Mouse (Mus musculus): ENCODE data around the gene Pla2g4a.

Gene Pla2g4a

GRCm38 (mm10) chr1:149960734-149961424 is at the start of gene Pla2g4a:
Pla2g4a (minus strand) TSS chr1:149961290.
- peak; percentile 43 for DNase-seq (ENCODE audit: low read depth, low spot score)

GRCm38 (mm10) chr1:150010629-150010979 is 49.5 kb upstream of the Pla2g4a start:
- DNase-seq (ENCODE audit: low read depth, low spot score) = no peak

GRCm38 (mm10) chr1:150009968-150010628 is 49.0 kb upstream of the Pla2g4a start:
- DNase-seq (ENCODE audit: low read depth, low spot score) = peak; percentile 64

DNA sequence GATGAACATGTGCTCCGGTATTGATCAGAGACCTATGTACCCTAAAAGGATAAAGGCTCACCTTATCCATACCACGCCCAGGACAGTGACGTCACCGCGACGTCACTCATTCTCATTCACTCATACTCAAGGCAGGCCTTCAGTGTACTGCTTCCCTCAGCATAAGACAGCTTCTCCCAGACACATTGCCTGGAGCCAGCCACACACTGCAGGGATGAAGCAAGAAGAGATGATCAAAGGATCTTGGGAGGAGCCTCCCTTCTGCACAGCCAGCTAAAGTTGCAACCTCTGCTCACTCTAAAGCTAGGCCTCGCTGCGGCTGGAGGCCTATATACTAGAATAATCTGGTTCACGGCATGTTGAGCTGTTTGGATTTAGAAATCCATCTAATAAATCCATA is 48.0 kb upstream of the Pla2g4a start:
- DNase-seq (ENCODE audit: low read depth, low spot score) = peak; percentile 7

GRCm38 (mm10) chr1:149975626-149976025 is 14.5 kb upstream of the Pla2g4a start:
- no peak for DNase-seq (ENCODE audit: low read depth, low spot score)

DNA sequence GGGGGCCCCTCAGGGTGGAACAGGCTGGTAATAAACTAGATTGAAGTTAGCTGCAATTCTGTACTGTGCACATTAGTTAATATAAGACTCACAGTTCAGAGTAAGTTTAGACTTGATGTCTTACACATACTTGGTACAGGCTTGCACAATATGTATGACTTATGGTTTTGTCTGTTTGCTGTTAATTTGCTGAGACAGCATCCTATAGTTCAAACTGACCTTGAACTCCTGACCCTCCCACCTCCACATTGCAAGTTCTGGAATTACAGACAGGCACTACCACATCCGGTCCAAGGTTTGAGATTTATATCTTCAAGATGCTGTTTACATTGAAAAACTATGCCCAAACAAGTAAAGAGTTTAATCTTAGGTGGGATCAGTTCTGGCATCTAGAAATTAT is 4.7 kb upstream of the Pla2g4a start:
- DNase-seq (ENCODE audit: low read depth, low spot score) = no peak

DNA sequence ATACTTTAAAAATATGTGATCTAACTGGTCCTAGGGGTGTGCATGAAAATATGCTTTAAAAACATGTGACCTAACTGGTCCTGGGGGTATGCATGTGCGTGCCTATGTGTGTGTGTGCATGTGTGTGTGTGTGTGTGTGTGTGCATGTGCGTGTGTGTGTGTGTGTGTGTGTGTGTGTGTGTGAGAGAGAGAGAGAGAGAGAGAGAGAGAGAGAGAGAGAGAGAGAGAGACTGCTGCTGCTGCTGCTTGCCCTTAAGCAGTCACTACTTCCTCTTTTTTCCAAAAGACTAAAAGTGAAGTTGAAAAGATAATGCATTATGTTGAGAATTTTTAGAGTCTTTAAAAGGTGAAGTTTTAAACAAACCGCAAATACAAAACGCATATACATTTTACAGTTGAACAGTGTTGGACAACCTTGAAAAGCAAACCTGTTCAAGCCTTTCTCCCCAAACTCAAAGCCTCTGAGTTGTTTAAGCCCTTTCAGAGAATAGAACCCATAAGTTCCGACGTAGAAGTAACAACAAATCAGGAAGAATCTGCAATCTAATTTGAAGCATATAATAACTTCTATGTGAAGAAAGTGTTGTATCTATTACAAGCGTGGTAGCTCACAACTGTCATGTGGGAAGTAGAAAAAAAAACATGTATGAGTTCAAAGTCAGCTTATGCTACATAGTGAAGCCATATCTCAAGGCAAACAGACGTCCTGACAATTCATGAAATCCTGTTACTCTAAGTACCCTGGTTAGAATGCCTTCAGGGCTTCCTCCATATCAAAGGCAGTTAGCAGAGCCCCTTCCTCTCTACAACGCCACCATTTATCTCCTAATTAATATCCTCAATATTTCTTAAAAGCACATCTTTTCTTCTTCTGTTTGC is 574 bp upstream of the Pla2g4a start:
- no peak for DNase-seq (ENCODE audit: low read depth, low spot score)

GRCm38 (mm10) chr1:149960251-149960650 is 839 bp downstream of the Pla2g4a start:
- DNase-seq (ENCODE audit: low read depth, low spot score) = no peak

DNA sequence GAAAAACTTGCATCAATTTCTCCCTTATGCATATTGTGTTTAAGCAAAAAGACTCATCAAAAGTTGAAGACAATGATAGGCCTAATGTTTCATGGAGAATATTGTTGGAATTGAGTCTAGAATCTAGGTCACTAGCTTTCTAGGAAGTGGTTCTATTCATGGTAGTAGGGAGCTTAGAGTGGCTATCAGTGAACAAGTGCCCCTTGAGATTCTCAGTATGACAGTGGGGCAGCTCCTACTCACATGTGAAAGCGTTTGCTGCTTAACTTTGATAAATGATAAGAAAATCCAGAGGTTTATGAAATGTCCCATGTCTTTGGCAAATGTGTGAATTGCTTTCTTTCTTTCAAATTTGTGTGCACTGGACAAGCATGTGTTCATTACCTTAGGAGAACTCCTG is 2.0 kb downstream of the Pla2g4a start:
- no peak for DNase-seq (ENCODE audit: low read depth, low spot score)

- no peak for DNase-seq (ENCODE audit: low read depth, low spot score)
Measured at GRCm38 (mm10) chr1:149955482-149955881, 5.6 kb downstream of the Pla2g4a start.

DNA sequence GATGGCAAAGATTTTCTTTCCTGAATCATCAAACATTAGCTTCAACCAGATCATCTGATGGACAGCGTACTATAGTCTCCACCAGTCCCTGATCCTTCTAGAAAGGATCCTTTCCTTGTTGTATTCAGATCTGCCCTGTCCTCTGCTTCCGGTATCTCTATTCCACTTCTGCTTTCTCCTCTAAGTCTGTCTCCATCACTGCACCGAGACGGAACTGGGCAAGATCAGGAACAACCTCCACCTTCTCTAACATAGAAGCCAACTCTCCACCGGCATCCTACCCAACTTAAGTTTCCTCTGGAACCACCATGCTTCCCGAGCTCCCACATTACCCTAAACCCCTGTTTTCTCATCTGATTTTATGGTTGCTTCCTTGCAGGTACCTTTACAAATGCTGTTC is 7.1 kb downstream of the Pla2g4a start:
- DNase-seq (ENCODE audit: low read depth, low spot score) = no peak

- no peak for DNase-seq (ENCODE audit: low read depth, low spot score)
Measured at GRCm38 (mm10) chr1:149952050-149952449, 9.0 kb downstream of the Pla2g4a start.

- DNase-seq (ENCODE audit: low read depth, low spot score) = no peak
Measured at GRCm38 (mm10) chr1:149950656-149951055, 10.4 kb downstream of the Pla2g4a start.

DNA sequence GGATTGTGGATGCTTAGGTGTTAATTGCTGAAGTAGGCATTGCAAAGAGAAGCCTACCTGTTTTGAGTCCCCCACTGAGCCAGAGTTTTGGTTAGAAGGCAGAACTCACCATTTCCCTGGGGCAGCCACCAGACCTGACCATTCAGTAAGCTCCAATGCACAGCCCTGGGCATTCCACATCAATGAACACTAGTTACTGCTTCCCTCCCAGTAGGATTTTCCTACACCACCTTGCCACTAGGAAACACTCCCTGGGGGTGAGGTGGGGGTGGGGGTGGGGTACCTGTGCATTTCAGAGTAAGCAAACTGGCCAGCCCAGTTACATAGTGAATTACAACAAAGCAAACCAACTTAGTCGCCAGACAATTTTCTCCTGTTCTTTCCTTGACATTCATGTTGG is 10.8 kb downstream of the Pla2g4a start:
- DNase-seq (ENCODE audit: low read depth, low spot score) = no peak

- no peak for DNase-seq (ENCODE audit: low read depth, low spot score)
Measured at GRCm38 (mm10) chr1:149949334-149949733, 11.8 kb downstream of the Pla2g4a start.

DNA sequence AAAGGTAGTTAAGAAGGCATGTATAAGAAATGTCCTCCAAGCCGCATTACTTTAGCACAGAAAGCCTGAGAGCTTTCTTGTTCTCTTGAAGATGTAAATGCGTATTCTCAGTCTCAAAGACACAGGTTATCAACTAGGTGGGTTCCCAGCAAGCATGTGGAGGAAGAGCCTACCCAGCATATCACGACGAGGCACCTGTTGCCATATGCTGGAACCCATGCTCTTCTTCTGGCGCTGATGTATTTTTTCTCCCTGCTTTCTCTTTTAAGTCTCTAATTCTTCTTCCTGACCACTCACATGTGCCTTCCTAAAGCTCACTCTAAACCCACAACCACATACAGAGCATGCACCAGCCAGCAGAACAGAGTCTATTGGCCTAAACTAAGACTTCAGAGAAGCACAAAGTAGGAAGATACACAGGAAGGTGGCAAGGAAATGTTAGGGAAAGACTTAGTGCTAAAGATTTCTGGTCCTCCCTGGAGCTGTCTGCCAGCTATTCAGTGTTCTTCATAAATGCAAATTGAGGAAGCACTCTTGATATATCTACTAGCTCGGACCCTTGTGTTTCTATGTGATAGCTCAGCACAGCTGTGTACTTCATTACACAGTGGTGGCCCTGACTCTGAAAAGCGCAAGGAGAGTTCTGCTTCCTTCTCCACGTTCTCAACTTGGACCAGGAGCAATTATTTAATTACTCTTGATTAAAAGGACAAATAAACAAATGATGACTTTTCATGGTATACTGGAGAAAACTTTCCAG is 12.8 kb downstream of the Pla2g4a start:
- DNase-seq (ENCODE audit: low read depth, low spot score) = no peak

- DNase-seq (ENCODE audit: low read depth, low spot score) = no peak
Measured at GRCm38 (mm10) chr1:149946993-149947392, 14.1 kb downstream of the Pla2g4a start.

DNA sequence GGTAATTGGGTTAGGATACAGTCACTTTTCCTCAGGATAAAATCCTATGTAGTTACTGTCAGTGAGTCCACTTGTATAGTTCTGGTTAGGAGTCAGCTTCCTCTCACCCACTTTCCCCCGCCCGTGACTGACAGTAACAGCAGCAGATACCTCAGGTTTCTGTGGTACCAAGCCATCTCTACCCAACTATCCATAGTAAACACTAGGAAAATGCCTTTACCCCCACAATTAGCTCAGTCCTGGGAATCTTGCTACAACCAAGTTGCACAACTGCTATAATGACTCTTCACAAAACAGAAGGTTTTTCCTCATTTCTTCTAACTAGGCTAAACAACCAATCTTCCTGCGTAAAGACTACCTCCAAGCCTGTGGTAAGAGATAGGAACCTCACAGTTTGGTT is 14.7 kb downstream of the Pla2g4a start:
- DNase-seq (ENCODE audit: low read depth, low spot score) = no peak

DNA sequence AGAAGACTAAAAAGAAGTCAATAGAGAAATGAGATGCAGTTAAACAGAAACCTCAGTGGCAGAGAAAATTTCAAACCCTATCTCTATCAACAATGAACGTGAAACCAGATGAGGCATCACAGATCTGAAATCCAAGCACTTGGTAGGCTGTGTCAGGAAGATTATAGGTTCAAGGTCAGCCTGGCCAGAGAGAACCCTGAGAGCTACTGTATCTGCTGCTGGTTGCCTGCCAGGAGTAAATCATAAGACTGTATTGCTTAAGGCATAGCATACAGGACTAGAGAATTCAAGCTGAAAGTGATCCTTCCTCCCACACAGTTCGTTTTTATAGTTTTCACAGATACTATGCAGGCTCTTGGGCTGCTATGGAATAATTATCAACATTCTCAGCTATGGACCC is 17.5 kb downstream of the Pla2g4a start:
- DNase-seq (ENCODE audit: low read depth, low spot score) = no peak

DNA sequence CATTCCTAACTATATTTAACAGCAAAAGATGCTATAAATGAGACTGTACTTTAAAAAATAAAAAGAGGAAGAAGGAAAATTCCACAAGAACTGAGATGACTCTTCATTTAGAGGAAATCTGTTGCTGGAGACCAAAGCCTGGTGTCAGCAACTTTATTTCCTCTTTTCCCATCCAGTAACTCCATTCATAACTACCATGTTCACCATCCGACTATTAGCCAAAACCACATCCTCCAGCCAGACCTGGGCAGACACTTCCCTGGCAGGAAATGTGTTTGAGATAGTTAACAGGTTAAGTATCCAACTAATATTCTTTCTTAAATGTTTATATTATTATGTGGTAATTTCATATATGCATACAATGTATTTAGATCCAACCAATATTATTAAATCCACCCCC is 20.8 kb downstream of the Pla2g4a start:
- no peak for DNase-seq (ENCODE audit: low read depth, low spot score)

GRCm38 (mm10) chr1:149939261-149940032 is 21.6 kb downstream of the Pla2g4a start:
- DNase-seq (ENCODE audit: low read depth, low spot score) = no peak

All from ZHBTc4 (cell line).